Mouse (Mus musculus) midbrain, embryonic 14.5 days (tissue): Measurements from ENCODE around the gene Ovol2. TPM values are rescaled to one million over a fixed set of nuclear protein-coding genes. Genes with fewer than 3 reads are reported as not detected.

Source experiments
- ATAC-seq: fragments of 200-750 bp; cut with Nextera tagmentation; 2 replicates; pipeline ENCODE4 v1.8.0; 2017; ENCODE audit warnings: moderate number of reproducible peaks, moderate library complexity; ENCODE audit not compliant: low FRiP score, low TSS enrichment
- DNase-seq: peaks from one replicate; pipeline ENCODE4 v3.0.0-alpha.2; 2015
- H3K27ac ChIP-seq: fragments of 300-500 bp; sonication (generic); replicated peaks from 2 replicates; pipeline ENCODE4 v1.5.1; 2014; ENCODE audit warnings: mild to moderate bottlenecking, low read depth, low read length, moderate library complexity
- H3K27me3 ChIP-seq: fragments of 300-500 bp; sonication (generic); 2 replicates; pipeline ENCODE4 v1.6.1; 2014; ENCODE audit warnings: low read length, control low read depth, mixed read lengths; ENCODE audit not compliant: control insufficient read depth, insufficient read depth
- H3K36me3 ChIP-seq: fragments of 300-500 bp; sonication (generic); 2 replicates; pipeline ENCODE4 v1.6.1; 2014; ENCODE audit warnings: low read length, control low read depth; ENCODE audit not compliant: control insufficient read depth, insufficient read depth
- H3K4me1 ChIP-seq: fragments of 300-500 bp; sonication (generic); 2 replicates; pipeline ENCODE4 v1.6.1; 2014; ENCODE audit warnings: mild to moderate bottlenecking, antibody characterized with exemption, low read length, control low read depth; ENCODE audit not compliant: control insufficient read depth, insufficient read depth
- H3K4me2 ChIP-seq: fragments of 300-500 bp; sonication (generic); 2 replicates; pipeline ENCODE4 v1.6.1; 2014; ENCODE audit warnings: mild to moderate bottlenecking, low read length, moderate library complexity
- H3K4me3 ChIP-seq: fragments of 300-500 bp; sonication (generic); replicated peaks from 2 replicates; pipeline ENCODE4 v1.5.1; 2014; ENCODE audit warnings: low read depth, low read length
- H3K9ac ChIP-seq: fragments of 300-500 bp; sonication (generic); replicated peaks from 2 replicates; pipeline ENCODE4 v1.6.1; 2014; ENCODE audit warnings: mild to moderate bottlenecking, low read length, moderate library complexity
- H3K9me3 ChIP-seq: fragments of 300-500 bp; sonication (generic); 2 replicates; pipeline ENCODE4 v1.6.1; 2016; ENCODE audit warnings: low read length, control low read depth, mixed read lengths; ENCODE audit not compliant: control insufficient read depth
- WGBS: fragments of 180-500 bp; shearing (Covaris S2); extraction: QIAGEN DNeasy Blood & Tissue Kit; methylation state at CpG from one replicate; pipeline ENCODE4 v1.1.7; 2014; 5-methylcytosine and 5-hydroxymethylcytosine counted together
- polyA plus RNA-seq: library from polyadenylated mRNA; unstranded; fragments of >200 nt; fragmentation: Nextera tagmentation; extraction: Ambion mirVana; gene quantifications from 2 replicates; pipeline ENCODE4 v1.2.1, GENCODE M21; 2014

The Ovol2 gene
- polyA plus RNA-seq, 1 experiment from 2014 or later = not detected

DNA sequence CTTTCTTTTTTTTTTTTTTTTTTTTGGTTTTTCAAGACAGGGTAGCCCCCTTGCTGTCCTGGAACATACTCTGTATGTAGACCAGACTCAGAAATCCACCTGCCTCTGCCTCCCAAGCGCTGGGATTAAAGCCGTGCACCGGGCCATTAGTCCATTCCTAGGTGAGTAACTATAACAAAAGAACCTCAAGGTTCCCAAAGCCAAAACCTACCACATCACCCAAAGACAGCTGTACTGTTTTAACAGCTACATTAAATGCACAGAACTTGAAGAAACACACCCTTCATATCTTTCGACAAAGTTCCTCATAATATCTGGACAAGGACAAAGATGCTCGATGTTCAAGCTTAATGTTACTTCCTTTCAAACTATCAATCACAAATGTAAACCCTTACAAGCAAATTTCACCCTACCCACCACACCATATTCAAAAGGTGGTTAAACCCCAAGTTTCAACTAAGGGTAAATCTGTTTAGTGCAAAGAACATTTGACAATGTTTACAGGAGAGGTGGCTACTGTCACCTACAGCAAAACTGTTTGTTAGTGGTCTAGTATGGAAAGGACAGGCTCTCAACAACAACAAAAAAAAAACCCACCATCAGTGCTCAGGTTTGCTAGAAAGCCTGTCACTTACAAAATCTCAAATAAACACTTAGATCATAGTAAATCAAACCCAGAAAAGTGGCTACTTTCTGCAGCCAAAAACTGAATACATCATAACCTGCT, 64.8 kb downstream of the Ovol2 start:
- no peak for ATAC-seq
- Histone ChIP-seq H3K4me1 (peaks cover 27% of the 10 kb centered on the region), H3K4me2 (peak overlapping the region; percentile 69; the same call in 1 of the 2 replicates), H3K27ac (no peak overlapping the region), H3K9ac (no peak overlapping the region), H3K4me3 (no peak overlapping the region), H3K27me3 (no peaks in the 10 kb centered on the region), H3K36me3 (no peaks in the 10 kb centered on the region), H3K9me3 (no peaks in the 10 kb centered on the region)
- 57% methylated on average over 5 of the region's 5 CpGs for WGBS
- DNase-seq = no peak

DNA sequence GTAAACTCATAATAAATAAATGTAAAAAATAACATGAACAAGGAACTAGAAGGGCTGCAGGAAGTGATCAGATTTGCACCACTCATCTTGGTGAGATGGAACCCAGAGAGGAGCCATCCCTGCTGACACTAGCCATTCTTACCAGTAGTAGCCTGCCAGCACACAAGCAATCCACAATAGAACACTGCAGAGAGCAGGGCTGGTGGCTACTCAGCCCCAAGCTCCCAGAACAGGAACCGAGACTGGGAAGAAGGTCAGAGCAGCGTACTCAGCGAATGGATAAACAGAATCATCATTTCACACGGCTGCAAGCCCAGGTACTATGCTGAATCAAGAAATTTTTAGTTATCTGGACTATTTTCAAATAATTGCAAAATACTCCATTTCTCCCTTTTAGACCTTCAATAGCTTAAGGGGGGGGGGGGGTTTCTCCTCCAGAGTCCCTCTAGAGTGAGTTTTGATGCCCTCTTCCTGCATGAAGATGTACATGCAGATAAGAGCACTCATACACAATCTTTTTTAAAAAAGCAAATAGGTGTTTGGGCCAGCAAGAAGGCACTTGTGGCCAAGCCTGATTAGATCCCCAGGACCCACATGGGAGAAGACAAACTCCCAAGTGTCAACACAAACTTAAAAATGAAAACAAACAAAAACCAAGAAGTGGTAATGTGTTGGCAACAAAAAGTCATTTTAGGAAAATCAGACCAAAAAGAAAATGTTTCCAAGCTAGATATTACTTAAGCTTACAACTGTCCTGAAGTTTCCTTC, 65.8 kb downstream of the Ovol2 start:
- H3K36me3 ChIP-seq = 0 out of 2 replicates have a peak, but pooled peaks cover 7% of the 10 kb centered on the region
- no peak for DNase-seq
- H3K9ac ChIP-seq = no peak overlapping the region
- no peak overlapping the region for H3K4me3 ChIP-seq
- no peak for ATAC-seq
- no peaks in the 10 kb centered on the region for H3K27me3 ChIP-seq
- 46% methylated on average over 4 of the region's 4 CpGs for whole genome bisulfite sequencing
- no peak overlapping the region for H3K27ac ChIP-seq
- no peak overlapping the region for H3K4me2 ChIP-seq
- peaks cover 27% of the 10 kb centered on the region for H3K4me1 ChIP-seq
- H3K9me3 ChIP-seq = no peaks in the 10 kb centered on the region

DNA sequence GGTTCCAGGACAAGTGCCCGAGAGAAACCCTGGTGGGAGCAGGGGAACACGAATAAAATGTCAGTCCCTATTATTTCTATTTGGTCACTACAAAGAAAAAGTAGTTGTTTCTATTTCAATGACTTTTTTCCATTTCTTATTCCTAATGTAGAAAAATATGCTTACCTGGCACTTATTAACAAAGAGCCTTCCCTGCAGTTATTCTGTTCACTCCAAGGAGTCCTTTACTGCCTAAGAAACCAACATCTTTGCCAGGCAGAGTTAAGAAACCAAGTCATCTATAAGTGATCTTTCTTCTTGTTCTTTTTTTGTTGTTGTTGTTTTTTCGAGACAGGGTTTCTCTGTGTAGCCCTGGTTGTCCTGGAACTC, 66.8 kb downstream of the Ovol2 start:
- Histone ChIP-seq H3K27ac (no peak overlapping the region), H3K4me2 (no peak overlapping the region), H3K9me3 (no peaks in the 10 kb centered on the region), H3K4me3 (no peak overlapping the region), H3K36me3 (peaks cover 14% of the 10 kb centered on the region; the same call in 1 of the 2 replicates), H3K27me3 (no peaks in the 10 kb centered on the region), H3K4me1 (peaks cover 27% of the 10 kb centered on the region), H3K9ac (no peak overlapping the region)
- no peak for ATAC-seq
- WGBS = 72% methylated on average over 3 of the region's 3 CpGs
- DNase-seq = no peak

DNA sequence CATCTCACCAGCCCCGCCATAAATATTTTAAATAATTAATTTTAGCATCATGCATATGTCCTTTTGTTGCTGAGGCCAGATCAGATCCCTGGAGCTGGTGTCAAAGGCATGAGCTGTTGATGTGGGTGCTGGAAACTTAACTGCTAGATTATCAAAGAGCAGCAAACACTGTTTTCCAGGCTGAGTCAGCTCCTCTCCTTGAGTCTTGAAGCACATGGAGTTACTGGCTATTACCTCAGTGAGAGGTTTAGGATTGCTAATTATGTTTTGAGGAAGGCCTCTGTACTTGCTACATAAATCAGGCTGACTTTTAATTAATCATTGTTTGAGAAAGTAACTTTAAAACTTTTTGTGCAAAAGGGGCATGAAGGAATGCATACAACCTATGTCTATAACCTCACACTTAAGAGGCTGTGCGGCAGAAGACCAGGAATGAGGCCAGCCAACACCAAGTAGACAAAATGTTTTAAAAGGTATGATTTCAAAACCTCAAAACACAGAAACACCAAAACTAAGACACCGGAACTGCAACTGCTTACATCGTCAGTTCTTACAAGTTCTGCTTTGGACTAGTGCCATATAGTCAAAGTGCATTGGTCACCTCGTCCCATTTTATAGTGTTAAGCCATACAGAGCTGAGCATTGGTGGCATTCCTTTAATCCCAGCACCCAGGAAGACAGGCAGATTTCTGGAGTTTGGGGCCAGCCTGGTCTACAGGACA, 67.4 kb downstream of the Ovol2 start:
- H3K27ac ChIP-seq = no peak overlapping the region
- 86% methylated on average over 5 of the region's 5 CpGs for WGBS

DNA sequence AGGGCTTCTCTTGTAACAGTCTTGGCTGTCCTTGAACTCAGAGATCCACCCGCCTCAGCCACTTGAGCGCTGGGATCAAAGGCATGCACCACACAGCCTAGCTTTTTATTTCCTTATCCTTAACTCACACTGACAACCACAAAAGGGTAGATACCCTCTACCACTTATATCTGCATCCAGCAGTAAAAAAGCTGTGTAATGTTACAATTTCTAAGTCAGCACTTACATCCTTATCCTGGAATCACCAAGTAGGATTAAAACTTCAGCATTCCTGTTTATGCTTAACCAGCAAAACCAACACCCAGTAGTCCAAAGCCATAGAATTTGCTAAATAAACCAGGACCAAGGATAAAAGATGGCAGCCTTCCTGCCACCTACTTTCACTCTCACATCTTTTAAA, 69.1 kb downstream of the Ovol2 start:
- Histone ChIP-seq H3K9me3 (no peaks in the 10 kb centered on the region), H3K36me3 (peaks cover 33% of the 10 kb centered on the region), H3K9ac (no peak overlapping the region), H3K27me3 (no peaks in the 10 kb centered on the region), H3K4me2 (no peak overlapping the region), H3K27ac (no peak overlapping the region), H3K4me3 (no peak overlapping the region), H3K4me1 (peaks cover 10% of the 10 kb centered on the region; the same call in 1 of the 2 replicates)
- ATAC-seq = no peak
- no peak for DNase-seq
- 92% methylated on average over 2 of the region's 2 CpGs for WGBS

More for the DNA sequence above, 67.4 kb downstream of the Ovol2 start:
- ATAC-seq (no peak), DNase-seq (no peak)
- H3K36me3 ChIP-seq = peaks cover 16% of the 10 kb centered on the region
- no peak overlapping the region for H3K9ac ChIP-seq
- H3K4me1 ChIP-seq = peaks cover 26% of the 10 kb centered on the region
- H3K4me2 ChIP-seq = no peak overlapping the region
- H3K27me3 ChIP-seq = no peaks in the 10 kb centered on the region
- H3K4me3 ChIP-seq = no peak overlapping the region
- H3K9me3 ChIP-seq = no peaks in the 10 kb centered on the region

Other genes starting within 250 kb of the Ovol2 start
- gene Mgme1, start 61.5 kb downstream of the Ovol2 start, polyA plus RNA-seq = 7.6 and 11.1 TPM in 2 replicates
- 55.6 and 69.3 TPM in 2 replicates for gene Snx5, start 61.2 kb downstream of the Ovol2 start, polyA plus RNA-seq
- gene Kat14, start 36.8 kb upstream of the Ovol2 start, polyA plus RNA-seq = 24.0 and 25.5 TPM in 2 replicates
- gene Pet117, start 36.9 kb upstream of the Ovol2 start, polyA plus RNA-seq = 3.1 TPM in 1 of 2 replicates, not detected in the other
- 13.1 and 16.6 TPM in 2 replicates for gene Dzank1, start 195.3 kb upstream of the Ovol2 start, polyA plus RNA-seq
- 25.6 and 31.7 TPM in 2 replicates for gene Polr3f, start 195.6 kb upstream of the Ovol2 start, polyA plus RNA-seq
- 55.6 and 64.4 TPM in 2 replicates for gene Rbbp9, start 218.7 kb upstream of the Ovol2 start, polyA plus RNA-seq
- gene Sec23b, start 224.1 kb upstream of the Ovol2 start, polyA plus RNA-seq = 47.2 and 69.8 TPM in 2 replicates